In genomic region chr1:35846224-35846936, GRCm38 (mm10) we compare ENCODE assay signal across 9 mouse cellular contexts.
DNase-seq lines count a peak whose midpoint lies in the region; ATAC-seq and TF ChIP-seq lines count a peak whose summit lies in the region.
"Had no signal": no experiment of that assay in that cellular context is flagged by ENCODE, and none has a peak within 500 bp of the region (broad histone marks: within the 10 kb centered on the region; RNA-seq: fewer than 3 reads in every experiment).

No protein-coding gene starts in this region.

- no peaks in the 10 kb centered on the region for H3K36me3 ChIP-seq in heart, postnatal 0 days (replicated peaks; ENCODE audit: control insufficient read depth, insufficient read depth, low read length)
- no peaks in the 10 kb centered on the region for H3K36me3 ChIP-seq in hindbrain, embryonic 16.5 days (ENCODE audit: control insufficient read depth, insufficient read depth, low read length)
- H3K36me3 ChIP-seq: heart, embryonic 15.5 days had no signal

- H3K27ac ChIP-seq in heart, postnatal 0 days (ENCODE audit: low read depth), result no peak overlapping the region
- no peak overlapping the region for H3K27ac ChIP-seq in hindbrain, embryonic 16.5 days (ENCODE audit: low read depth, low read length)
- H3K27ac ChIP-seq: heart, embryonic 15.5 days had no signal

- WGBS in heart, postnatal 0 days, result 51% methylated on average over 11 of the region's 11 CpGs
- WGBS in hindbrain, embryonic 16.5 days, result 62% methylated on average over 11 of the region's 11 CpGs

- H3K4me1 ChIP-seq in heart, postnatal 0 days (ENCODE audit: control insufficient read depth, insufficient read depth), result peaks cover 14% of the 10 kb centered on the region; the same call in 1 of the 2 replicates
- H3K4me1 ChIP-seq in hindbrain, embryonic 16.5 days (ENCODE audit: control insufficient read depth, insufficient read depth, low read depth, low read length), result no peaks in the 10 kb centered on the region; the same call in 1 of the 2 replicates

- no peaks in the 10 kb centered on the region for H3K9me3 ChIP-seq in heart, postnatal 0 days (replicated peaks; ENCODE audit: control insufficient read depth, low read length)
- no peaks in the 10 kb centered on the region for H3K9me3 ChIP-seq in hindbrain, embryonic 16.5 days (ENCODE audit: control insufficient read depth, low read length)
- H3K9me3 ChIP-seq: heart, embryonic 15.5 days had no signal

- no peak overlapping the region for H3K4me3 ChIP-seq in heart, postnatal 0 days (ENCODE audit: low read depth, low read length)
- no peak overlapping the region for H3K4me3 ChIP-seq in hindbrain, embryonic 16.5 days (ENCODE audit: low read length)
- H3K4me3 ChIP-seq: heart, embryonic 15.5 days had no signal

- no peak for TF ChIP-seq EP300 in heart, postnatal 0 days (IDR thresholded peaks at IDR 0.05; ENCODE audit: low read depth)

- DNase-seq in heart, postnatal 0 days (ENCODE audit: low spot score), result no peak
- no peak for DNase-seq in heart, postnatal 14 days
- DNase-seq in CD4-positive helper T cell, adult 2 months (ENCODE audit: low read depth, low spot score), result peak; percentile 15
- DNase-seq in adrenal gland, postnatal 10 days, result peak; percentile 61
- DNase-seq in testis, postnatal 14 days (ENCODE audit: low spot score), result peak; percentile 56
- no peak for DNase-seq in right cerebral cortex, adult 18-20 months

- H3K9ac ChIP-seq in heart, postnatal 0 days (replicated peaks; ENCODE audit: low read depth, low read length), result no peak overlapping the region
- no peak overlapping the region for H3K9ac ChIP-seq in hindbrain, embryonic 16.5 days (ENCODE audit: low read depth, low read length)
- H3K9ac ChIP-seq: heart, embryonic 15.5 days had no signal

- H3K27me3 ChIP-seq in heart, postnatal 0 days (ENCODE audit: control insufficient read depth, insufficient read depth, low read length), result no peaks in the 10 kb centered on the region
- H3K27me3 ChIP-seq in hindbrain, embryonic 16.5 days (replicated peaks; ENCODE audit: control insufficient read depth, insufficient read depth, low read length), result no peaks in the 10 kb centered on the region
- H3K27me3 ChIP-seq: heart, embryonic 15.5 days had no signal

- peak; percentile 31 for TF ChIP-seq CTCF in heart, postnatal 0 days (IDR thresholded peaks at IDR 0.05; ENCODE audit: low read depth)

- no peak for ATAC-seq in heart, postnatal 0 days (ENCODE audit: insufficient read depth, low read depth)
- peak; percentile 54 for ATAC-seq in granulocyte monocyte progenitor cell, adult 5-6 weeks (replicated peaks; ENCODE audit: poor library complexity, severe bottlenecking)
- ATAC-seq in hindbrain, embryonic 16.5 days, result no peak

- no peak overlapping the region for H3K4me2 ChIP-seq in heart, postnatal 0 days (ENCODE audit: low read depth, low read length)
- no peak overlapping the region for H3K4me2 ChIP-seq in hindbrain, embryonic 16.5 days (ENCODE audit: low read length)
- H3K4me2 ChIP-seq: heart, embryonic 15.5 days had no signal

- intact Hi-C loops in heart, postnatal 14 days (cut with DNase I), result no loop called here

Comparison
In these comparisons a context has a peak if more than half of its experiments do, and no peak if none do; other contexts are left out.
1. DNase-seq: peak in CD4-positive helper T cell, adult 2 months (single experiment), adrenal gland, postnatal 10 days (single experiment) and testis, postnatal 14 days (single experiment); none in heart, postnatal 0 days (single experiment), heart, postnatal 14 days (0 of 2) and right cerebral cortex, adult 18-20 months (single experiment).